Mouse (Mus musculus) c-Kit-negative CD71-positive TER-119-positive erythroid progenitor cells, embryonic 14.5 days (primary cell): ENCODE data around the gene Uqcc2.
A peak's percentile ranks its signal among the peaks of the same experiment; 100 is the strongest.

Experiments used
- DNase-seq: peaks from one replicate; pipeline ENCODE4 v3.0.0-alpha.2; 2013; ENCODE audit warnings: low read depth, low spot score

Uqcc2 gene

DNA sequence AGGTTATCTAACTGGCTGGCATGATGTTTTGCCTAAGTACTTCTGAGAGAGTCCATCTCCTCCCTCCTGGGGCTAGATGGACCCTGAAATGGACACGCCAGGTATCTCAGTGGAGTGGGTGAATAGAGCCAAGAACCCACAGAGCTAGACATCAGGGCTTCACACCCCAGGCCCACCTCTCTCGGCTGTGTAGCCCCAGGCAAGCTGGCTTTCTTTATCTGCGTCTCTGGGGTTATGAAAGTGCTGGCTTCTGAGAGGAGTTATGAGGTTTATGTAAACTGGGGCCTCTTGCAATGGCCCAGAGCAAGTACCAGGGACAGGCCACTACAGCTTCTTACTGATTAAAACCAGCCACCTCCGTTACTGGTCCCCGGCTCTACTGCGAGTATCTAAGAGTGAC is 21.2 kb upstream of the Uqcc2 start:
- DNase-seq, result no peak

DNA sequence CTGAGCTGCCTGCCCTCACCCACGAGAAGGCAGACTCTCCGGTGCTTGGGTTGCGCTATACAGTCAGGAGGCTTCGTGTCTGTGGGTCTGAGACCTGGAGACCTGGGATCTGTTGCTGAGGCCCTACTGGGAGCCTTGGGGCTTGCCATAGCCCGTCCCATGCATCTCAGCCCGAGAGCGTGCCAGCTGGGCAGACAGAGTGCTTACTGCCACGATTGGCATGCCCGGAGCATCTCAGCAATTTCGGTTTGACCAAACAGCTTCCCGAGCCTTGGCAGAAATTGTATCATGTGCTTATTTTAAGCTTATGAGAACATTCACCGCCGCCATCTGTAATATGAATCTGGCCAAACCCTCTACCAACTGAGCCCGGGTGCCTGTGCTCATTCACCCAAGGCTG is 20.5 kb upstream of the Uqcc2 start:
- DNase-seq, result no peak

DNA sequence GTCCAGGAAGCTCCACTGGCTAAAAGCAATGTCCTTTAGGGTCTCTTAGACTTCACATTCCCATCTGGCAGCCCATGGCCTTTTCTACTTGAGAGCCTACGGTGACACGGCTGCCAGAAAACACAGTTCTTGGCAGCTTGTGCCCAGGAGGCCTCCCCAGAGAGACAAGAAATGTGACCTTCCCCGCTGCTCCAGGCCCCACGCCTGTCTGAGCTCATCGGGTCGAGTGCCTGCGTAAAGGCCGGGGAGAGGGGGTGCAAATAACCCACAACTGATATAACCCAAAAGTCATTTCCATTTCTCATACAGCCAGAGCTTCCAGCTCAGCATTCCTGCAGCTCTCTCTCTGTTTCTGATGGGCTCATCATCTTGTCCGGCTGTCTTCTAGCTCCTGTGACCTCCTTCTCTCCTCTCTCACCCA is 20.1 kb upstream of the Uqcc2 start:
- DNase-seq, result no peak

- DNase-seq, result peak; percentile 40
These were observed 19.4 kb upstream of the Uqcc2 start for GRCm38 (mm10) chr17:27152976-27153723.

- DNase-seq, result peak; percentile 35
These were observed 17.7 kb upstream of the Uqcc2 start for GRCm38 (mm10) chr17:27151411-27151810.

- no peak for DNase-seq
These were observed 17.2 kb upstream of the Uqcc2 start for GRCm38 (mm10) chr17:27150871-27151270.

DNA sequence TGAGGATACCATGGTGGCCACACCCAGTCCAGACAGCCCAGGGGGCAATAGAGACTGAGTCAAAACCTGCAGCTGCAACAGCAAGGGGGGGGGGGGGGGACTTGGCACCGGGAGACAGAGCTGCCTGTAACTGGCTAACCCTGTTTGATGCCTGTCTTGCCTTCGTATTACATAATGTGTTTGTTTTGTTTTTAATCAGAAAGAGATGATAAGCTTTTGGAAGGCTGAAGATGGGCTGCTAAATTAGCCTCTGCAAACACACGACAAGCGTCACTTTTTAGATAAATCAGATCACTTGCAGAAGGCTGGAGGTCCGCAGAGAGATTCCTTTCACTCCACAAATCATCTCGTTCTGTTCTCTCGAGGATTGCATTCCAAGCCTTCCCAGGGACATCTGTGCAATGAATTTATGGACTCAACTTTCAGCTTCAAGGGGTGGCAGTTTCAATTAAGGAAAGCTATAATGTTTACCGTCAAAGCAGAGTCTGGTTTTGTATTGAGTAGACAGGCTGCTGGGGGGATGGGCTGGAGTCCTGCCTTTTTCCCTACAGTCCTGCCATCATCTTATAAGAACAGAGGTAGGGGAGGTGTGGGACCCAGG is 12.7 kb upstream of the Uqcc2 start:
- no peak for DNase-seq

- DNase-seq, result no peak
These were observed 10.4 kb upstream of the Uqcc2 start for GRCm38 (mm10) chr17:27144152-27144551.

DNA sequence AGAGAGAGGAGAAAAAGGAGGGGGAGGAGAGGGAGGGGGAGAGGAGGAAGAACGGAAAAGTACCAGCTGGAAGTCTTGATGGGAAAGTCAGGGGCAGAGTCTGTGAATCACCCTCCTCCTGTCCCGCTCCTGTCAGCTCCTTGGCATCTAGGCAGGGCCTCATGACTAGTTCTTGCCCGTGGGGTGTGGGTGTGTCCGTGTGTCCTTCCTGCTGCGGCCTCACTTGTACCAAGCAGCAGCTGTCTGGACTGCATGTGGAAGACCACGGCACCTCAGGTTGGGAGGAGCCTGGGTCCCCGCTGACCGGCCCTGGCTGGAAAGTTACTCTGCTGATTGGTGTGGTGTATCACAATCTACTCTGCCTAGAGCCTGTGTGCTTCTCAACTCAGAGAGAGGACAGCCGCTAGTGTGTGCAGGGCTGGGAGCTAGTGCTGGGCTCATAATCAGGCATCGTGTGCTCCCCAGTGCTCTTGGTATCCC is 8.3 kb upstream of the Uqcc2 start:
- DNase-seq, result no peak

- DNase-seq, result no peak
These were observed 6.5 kb upstream of the Uqcc2 start for GRCm38 (mm10) chr17:27140262-27140661.

- DNase-seq, result no peak
These were observed 5.6 kb upstream of the Uqcc2 start for GRCm38 (mm10) chr17:27139304-27139703.

- DNase-seq, result no peak
These were observed 4.7 kb upstream of the Uqcc2 start for GRCm38 (mm10) chr17:27138396-27138795.

DNA sequence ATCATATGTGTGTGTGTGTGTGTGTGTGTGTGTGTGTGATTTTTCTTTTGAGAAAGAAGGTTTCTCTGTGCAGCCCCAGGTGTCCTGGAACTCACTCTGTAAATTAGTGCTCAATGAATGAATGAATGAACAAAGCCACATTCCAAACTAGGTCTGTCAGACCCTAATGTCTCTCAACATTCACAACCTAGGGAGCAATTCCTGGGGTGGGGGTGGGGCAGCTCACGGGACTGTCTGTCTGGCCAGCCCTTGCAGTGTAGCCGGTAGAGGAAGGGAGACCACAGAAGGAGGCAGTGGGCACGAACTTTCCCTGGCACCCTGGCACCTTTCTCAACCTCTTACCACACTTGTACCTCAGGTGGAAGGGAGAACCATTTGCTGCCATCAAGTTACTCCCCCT is 999 bp upstream of the Uqcc2 start:
- DNase-seq, result no peak

GRCm38 (mm10) chr17:27134187-27134586 is 471 bp upstream of the Uqcc2 start:
- no peak for DNase-seq

DNA sequence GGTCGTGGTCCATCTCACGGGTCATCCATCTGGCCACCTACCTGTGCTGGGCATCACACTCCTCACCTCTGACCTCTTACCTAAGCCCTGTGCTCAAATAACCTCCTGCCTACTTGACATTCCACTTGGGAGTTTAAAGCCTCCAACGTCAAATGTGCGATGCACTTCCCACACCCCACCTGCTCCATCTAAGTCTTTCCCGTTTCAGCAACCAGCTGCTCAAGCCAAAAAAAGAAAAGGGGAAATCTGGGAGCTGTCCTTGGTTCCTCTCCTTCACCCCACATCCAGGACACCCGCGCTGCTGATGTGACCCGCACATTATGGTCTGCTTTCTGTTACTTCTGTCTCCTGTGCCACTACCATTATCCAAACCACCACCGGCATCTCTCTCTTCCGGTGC is 1.5 kb downstream of the Uqcc2 start:
- DNase-seq, result no peak

- no peak for DNase-seq
These were observed 2.5 kb downstream of the Uqcc2 start for GRCm38 (mm10) chr17:27131240-27131665.

DNA sequence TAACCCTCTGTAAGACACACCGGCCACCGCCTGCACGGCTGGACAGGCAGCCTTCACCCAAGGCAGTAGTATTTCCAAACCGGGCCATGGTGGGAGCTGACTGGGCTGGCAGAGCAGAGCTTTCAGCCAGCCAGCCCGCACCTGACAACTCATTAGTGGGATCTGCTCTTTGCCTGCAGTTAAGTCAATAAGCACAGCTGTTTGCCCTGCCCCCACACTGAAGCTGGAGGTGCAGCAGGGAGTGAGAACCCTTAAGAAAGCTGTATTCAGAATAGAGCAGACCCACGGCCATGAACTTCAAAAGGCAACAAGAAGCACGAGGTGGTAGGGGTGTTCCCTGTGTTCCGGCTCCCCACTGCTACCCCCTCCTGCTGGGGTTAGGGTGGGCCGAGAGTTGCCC is 3.5 kb downstream of the Uqcc2 start:
- DNase-seq, result no peak

DNA sequence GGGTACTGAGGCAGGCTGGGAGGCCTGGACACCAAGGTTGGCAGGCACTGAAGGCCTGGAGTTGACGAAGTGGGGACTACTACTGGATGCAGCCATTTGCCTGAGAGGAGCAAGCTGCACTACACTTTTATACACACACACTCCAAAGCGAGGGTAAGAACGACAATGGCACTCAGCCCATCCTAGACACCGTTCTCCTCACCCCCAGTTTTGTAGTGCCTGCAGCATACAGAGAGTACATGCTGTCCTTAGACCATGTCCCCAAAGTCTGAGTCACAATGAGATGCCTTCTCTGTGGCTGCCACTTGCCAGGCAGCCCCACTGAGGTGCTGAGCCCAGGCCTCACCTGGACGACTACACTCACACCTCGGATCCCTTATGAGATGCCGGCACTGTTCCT is 3.9 kb downstream of the Uqcc2 start:
- DNase-seq, result no peak

- no peak for DNase-seq
These were observed 4.4 kb downstream of the Uqcc2 start for GRCm38 (mm10) chr17:27129291-27129690.

DNA sequence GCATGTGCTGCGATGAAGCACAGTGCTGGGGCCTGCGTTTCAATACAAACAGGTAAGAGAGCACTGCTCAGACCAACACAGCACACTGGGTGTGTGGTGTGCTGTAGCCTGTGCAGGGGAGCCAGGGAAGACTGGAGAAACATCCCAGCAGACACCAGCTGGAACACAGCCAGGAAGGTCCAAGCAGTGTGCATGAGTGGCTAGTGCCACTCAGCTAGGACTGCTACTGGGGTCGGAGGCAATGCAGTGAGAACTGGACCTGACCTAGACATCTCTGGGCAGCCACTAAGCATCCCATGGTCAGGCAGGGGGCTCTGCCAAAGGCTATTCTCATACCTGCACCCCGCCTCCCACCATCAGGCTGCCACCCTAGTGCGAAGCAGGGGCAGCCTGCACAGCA is 5.5 kb downstream of the Uqcc2 start:
- no peak for DNase-seq

- no peak for DNase-seq
These were observed 6.7 kb downstream of the Uqcc2 start for GRCm38 (mm10) chr17:27126974-27127373.

- no peak for DNase-seq
These were observed 8.0 kb downstream of the Uqcc2 start for GRCm38 (mm10) chr17:27125669-27126202.

DNA sequence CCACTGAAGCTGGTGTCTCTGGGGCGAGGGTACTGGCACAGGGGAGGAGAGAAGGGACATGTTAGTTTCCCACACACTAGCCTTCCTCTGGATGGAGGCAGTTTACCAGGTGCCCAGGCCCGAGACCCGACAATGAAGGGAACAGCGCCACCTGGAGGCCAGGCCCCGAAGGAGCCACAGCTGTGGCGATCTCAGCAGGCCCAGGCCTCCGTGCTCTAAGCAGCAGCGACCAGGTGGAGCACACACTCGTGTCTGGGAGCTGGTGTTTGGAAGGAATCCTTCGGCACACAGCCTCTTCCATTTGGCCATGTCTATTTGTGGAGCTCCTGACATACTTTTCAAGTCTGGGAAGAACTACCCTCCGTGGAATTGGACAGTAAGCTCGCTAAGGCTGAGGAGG is 8.5 kb downstream of the Uqcc2 start:
- DNase-seq, result peak; percentile 13
